Mouse (Mus musculus): ENCODE measurements around the gene Ptpn23.
"Not testable (repeated sequence)": the region's sequence is repeated elsewhere in the genome, so short reads cannot be mapped to it uniquely, and the experiment has no call there.

The Ptpn23 gene

GRCm38 (mm10) chr9:110380662-110381061, 27.4 kb downstream of the Ptpn23 start:
- DNase-seq: no peak

- no peak for DNase-seq
Measured at GRCm38 (mm10) chr9:110379361-110379760, 28.7 kb downstream of the Ptpn23 start.

DNA sequence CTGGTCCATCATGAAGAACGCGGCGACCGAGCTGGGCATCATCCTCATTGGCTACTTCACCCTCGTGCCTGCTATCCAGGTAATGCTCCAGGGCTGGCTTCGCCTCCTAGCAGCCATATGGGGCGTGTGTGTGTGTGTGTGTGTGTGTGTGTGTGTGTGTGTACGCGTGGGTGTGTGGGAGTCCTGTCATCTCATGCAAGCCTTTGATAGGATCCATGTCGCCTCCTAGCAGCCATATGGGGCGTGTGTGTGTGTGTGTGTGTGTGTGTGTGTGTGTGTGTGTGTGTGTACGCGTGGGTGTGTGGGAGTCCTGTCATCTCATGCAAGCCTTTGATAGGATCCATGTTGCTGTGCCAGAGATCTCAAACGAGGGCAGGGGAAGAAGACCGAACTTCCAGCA, 30.4 kb downstream of the Ptpn23 start:
- not testable (repeated sequence) for DNase-seq

DNA sequence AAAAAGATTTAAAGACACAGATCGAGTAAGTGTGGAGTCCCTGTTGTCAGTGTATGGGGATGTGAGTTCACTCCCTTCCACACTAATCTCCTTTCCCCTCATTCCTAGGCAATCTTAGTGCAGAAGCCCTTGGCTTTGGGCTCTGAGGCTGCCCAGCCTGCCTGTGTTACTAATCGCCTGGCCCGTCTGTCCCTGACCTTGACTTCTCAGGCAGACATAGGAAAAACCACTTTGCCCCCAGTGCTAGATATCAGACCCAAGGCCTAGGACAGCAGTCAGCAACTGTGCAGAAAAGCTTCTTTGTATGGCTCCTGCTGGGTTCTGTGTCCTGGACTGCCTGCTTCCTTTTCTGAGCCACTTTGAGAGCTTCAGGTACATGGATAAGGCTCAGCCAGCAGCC, 32.3 kb downstream of the Ptpn23 start:
- no peak for DNase-seq

DNA sequence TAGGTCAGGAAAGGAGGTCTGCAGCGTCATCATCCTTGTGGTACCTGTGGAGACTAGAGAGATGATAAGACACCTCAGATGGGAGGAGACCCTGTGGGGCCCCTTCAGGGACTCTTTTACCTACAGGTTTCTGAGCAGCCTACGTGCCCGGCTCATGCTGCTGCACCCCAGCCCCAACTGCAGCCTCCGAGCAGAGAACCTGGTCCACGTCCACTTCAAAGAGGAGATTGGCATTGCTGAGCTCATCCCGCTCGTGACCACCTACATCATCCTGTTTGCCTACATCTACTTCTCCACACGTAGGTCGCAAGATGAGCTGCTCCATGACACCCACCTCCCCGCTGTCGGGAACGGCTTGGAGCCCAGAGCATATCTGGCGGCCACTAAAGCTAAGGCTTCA, 34.1 kb downstream of the Ptpn23 start:
- no peak for DNase-seq

DNA sequence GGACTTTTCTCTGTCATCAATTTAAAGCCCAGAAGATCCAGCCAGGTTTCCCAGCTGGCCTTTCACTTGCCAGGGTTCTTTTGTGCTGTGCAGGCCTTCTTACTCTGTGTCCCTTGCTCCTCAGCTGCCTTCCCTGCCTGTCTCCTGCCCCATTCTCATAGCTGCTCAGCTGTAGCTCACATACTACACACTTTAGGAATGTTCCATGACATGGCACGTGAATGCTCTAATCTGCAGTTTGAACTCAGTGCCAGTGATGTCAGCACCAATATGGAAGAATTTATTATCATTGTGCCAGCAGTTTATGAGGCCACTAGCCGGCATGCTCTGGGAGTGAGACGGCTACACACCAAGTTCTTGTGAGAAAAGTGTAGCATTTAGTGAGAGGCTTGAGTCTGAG, 38.2 kb downstream of the Ptpn23 start:
- no peak for DNase-seq

DNA sequence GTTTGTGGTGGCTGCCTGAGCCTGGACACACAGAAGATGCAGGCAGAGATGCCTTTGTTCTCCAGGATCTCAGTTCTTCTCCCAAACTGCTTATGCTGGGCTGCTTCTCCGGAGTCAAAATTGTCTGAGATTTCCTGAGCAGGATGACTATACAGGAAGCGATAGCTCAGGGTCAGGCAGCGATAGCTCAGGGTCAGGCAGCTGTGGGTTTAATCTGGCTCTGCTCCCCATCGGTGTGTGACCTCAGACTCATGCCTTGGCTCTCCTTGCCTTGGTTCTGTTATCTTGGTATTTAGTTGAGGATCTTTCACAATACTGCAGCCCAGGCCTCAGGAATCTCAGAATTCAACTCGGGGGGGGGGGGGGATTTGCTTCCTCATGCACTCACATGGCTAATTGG, 41.3 kb downstream of the Ptpn23 start:
- DNase-seq: no peak

DNA sequence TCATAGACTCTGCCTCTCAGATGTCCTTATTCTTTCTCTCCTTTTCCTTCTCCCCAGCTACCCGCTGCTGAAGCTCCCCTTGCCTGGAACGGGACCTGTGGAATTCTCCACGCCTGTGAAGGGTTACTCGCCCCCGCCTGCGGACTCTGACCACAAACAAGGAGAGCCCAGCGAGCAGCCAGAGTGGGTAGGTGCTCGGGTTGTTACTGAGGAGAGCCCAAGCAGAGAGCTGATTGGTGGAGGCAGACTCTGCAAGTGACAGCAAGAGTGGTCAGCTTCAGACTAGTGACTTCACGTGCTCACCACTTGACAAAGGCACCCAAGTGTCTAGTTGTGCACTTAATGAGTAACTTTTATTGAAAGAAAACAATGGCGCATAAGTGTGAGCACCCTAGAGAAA, 45.7 kb downstream of the Ptpn23 start:
- DNase-seq: no peak

DNA sequence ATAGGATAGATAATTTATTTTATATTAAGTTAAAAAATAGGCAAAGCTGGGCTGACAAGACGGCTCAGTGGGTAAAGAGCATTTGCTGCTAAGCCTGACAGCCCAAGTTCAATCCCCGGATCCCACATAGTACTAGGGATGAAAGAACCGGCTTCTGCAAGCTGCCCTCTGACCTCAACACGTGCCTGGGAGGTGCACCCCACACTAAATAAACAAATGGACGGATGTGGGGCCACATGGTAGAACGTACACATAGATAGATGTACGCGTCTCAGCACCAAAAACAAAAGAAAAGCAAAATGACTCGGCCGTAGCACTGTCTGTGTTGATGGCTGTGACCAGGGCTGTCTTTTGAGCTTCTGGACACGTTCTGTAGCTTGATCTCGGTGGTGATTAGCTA, 46.7 kb downstream of the Ptpn23 start:
- no peak for DNase-seq

DNA sequence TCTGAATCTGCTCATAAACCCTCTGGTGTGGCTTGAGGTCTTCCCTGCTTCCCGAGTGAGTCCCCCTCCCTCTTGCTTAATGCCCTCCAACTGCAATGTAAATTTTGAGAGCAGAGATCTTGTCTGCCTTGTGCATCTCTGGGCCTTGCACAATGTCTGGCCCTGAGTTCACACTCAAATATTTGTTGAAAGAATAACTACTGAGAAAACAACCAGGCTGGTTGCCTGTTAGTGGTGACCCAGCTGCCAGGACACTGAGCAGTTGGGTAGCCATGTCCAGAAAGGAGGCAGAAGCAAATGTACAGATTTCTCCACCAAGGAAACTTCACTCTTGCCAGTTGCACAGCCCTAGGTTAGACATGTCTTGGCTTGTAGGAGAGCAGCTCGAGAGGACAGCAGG, 49.7 kb downstream of the Ptpn23 start:
- DNase-seq: no peak

- DNase-seq: no peak
Measured at GRCm38 (mm10) chr9:110351932-110352632, 55.9 kb downstream of the Ptpn23 start.

- DNase-seq: no peak
Measured at GRCm38 (mm10) chr9:110351350-110351749, 56.7 kb downstream of the Ptpn23 start.

- DNase-seq: no peak
Measured at GRCm38 (mm10) chr9:110350612-110351011, 57.4 kb downstream of the Ptpn23 start.

GRCm38 (mm10) chr9:110350188-110350587, 57.8 kb downstream of the Ptpn23 start:
- no peak for DNase-seq

- DNase-seq: no peak
Measured at GRCm38 (mm10) chr9:110348899-110349298, 59.1 kb downstream of the Ptpn23 start.

DNA sequence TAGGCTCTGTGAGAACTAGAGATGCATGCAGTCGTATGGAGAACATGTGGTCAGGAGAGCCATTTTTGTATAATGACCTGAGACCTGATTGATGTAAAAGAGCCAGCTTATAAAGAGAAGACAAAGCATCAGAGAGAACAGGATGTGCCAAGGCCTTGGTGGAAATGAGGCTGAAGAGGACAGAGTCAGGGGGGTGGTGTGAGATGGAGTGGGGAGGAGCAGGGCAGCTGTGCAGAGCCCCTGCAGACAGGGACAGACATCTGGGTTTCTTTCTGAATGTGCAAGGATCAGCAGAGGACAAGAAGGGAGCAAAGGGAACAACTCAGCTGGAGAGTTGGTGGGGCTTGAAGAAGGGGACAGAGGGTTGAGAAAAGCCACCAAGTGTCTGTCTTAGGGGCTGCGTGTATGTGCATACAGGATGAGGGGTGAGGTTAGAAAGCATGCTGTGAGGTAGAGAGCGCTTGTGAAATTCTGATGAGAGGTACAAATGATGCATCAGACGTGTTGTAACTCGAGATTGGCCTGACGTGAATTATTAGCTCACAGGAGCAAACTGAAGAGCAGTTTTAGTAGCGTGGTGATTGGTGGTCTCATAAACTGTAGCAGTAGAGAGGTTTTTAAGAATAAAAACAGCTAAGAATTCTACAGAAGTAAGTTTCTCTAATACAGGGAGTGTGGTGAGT, 62.8 kb downstream of the Ptpn23 start:
- DNase-seq: no peak

DNA sequence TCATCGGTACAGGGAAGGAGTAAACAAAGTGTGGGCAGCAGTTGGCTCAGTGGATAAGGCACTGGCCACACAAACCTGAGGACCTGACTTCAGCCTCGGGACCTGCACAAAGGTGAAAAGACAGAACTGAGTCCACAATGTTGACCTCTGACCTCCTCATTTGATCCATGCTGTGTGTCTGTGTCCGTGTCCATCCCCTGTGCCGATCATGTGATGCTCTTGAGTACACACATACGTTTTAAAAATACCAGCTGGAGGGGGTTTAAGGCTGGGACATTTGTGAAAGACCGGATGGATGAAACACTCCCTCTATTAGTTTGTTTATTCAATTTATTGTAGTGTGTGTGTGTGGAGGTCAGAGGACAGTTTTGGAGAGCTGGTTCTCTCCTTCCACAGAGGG, 64.2 kb downstream of the Ptpn23 start:
- DNase-seq: no peak

DNA sequence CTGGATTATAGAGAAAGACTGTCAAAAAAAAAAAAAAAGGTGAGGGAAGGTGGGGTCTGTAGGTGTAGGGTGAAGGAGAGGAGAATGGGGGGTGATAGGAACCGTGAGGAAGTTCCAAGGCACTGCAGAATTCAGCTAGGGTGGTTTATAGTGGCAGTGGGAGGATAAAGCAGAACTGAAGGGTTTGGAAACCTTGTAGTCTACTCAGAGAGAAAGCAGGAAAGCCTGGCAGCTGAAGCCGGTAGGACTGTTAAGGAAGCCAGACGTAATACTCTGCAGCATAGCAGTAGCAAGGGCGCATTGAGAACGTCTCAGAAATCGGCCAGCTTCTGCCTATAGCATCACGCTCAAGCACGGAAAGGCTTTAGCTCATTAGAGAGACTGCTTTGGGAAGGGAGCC, 66.0 kb downstream of the Ptpn23 start:
- no peak for DNase-seq

- DNase-seq: no peak
Measured at GRCm38 (mm10) chr9:110340037-110340750, 67.8 kb downstream of the Ptpn23 start.
